Mouse (Mus musculus): Measurements from ENCODE around the gene Sh3bgrl3. TPM values are rescaled to one million over a fixed set of nuclear protein-coding genes. Genes with fewer than 3 reads are reported as not detected.
"Not testable (repeated sequence)": the region's sequence is repeated elsewhere in the genome, so short reads cannot be mapped to it uniquely, and the experiment has no call there.

Gene Sh3bgrl3
- polyA plus RNA-seq, 1 experiment from 2014 or later, result 470 TPM

GRCm38 (mm10) chr4:134155961-134156465, 27.4 kb upstream of the Sh3bgrl3 start:
- H3K27me3 ChIP-seq, result no peaks in the 10 kb centered on the region
- 0 out of 2 replicates have a peak, but pooled peaks cover 5% of the 10 kb centered on the region for H3K4me1 ChIP-seq
- peak overlapping the region; percentile 68; the same call in 1 of the 2 replicates for H3K27ac ChIP-seq (replicated peaks)
- no peak overlapping the region for H3K4me2 ChIP-seq (replicated peaks)
- WGBS, result 88% methylated on average over 10 of the region's 10 CpGs
- no peak overlapping the region for H3K4me3 ChIP-seq (replicated peaks)
- no peak overlapping the region for H3K9ac ChIP-seq
- peaks cover 34% of the 10 kb centered on the region for H3K36me3 ChIP-seq
- ATAC-seq (ENCODE audit: insufficient number of reproducible peaks, low FRiP score, low TSS enrichment, low read depth), result no peak
- H3K9me3 ChIP-seq (replicated peaks), result no peaks in the 10 kb centered on the region

- WGBS, result 87% methylated on average over 6 of the region's 6 CpGs
- H3K36me3 ChIP-seq, result peaks cover 37% of the 10 kb centered on the region
- H3K9ac ChIP-seq, result no peak overlapping the region
Measured at GRCm38 (mm10) chr4:134155531-134155930, 26.9 kb upstream of the Sh3bgrl3 start.

GRCm38 (mm10) chr4:134154354-134154753, 25.8 kb upstream of the Sh3bgrl3 start:
- H3K36me3 ChIP-seq, result peaks cover 37% of the 10 kb centered on the region
- no peak overlapping the region for H3K4me2 ChIP-seq (replicated peaks)
- H3K9ac ChIP-seq, result no peak overlapping the region
- 0 out of 2 replicates have a peak, but pooled peaks cover 5% of the 10 kb centered on the region for H3K4me1 ChIP-seq
- no peak overlapping the region for H3K4me3 ChIP-seq (replicated peaks)
- no peaks in the 10 kb centered on the region for H3K9me3 ChIP-seq (replicated peaks)
- 97% methylated on average over 3 of the region's 3 CpGs for WGBS
- no peak overlapping the region for H3K27ac ChIP-seq (replicated peaks)
- H3K27me3 ChIP-seq, result no peaks in the 10 kb centered on the region
- ATAC-seq (ENCODE audit: insufficient number of reproducible peaks, low FRiP score, low TSS enrichment, low read depth), result no peak

More at GRCm38 (mm10) chr4:134155531-134155930, 26.9 kb upstream of the Sh3bgrl3 start:
- no peaks in the 10 kb centered on the region for H3K27me3 ChIP-seq
- H3K4me1 ChIP-seq, result 0 out of 2 replicates have a peak, but pooled peaks cover 5% of the 10 kb centered on the region
- H3K9me3 ChIP-seq (replicated peaks), result no peaks in the 10 kb centered on the region
- H3K4me3 ChIP-seq (replicated peaks), result no peak overlapping the region
- no peak for ATAC-seq (ENCODE audit: insufficient number of reproducible peaks, low FRiP score, low TSS enrichment, low read depth)
- no peak overlapping the region for H3K27ac ChIP-seq (replicated peaks)
- no peak overlapping the region for H3K4me2 ChIP-seq (replicated peaks)

GRCm38 (mm10) chr4:134153656-134154055, 25.1 kb upstream of the Sh3bgrl3 start:
- no peaks in the 10 kb centered on the region for H3K9me3 ChIP-seq (replicated peaks)
- H3K27ac ChIP-seq (replicated peaks), result no peak overlapping the region
- H3K4me2 ChIP-seq (replicated peaks), result no peak overlapping the region
- WGBS, result 89% methylated on average over 3 of the region's 3 CpGs
- H3K27me3 ChIP-seq, result no peaks in the 10 kb centered on the region
- ATAC-seq (ENCODE audit: insufficient number of reproducible peaks, low FRiP score, low TSS enrichment, low read depth), result no peak
- no peak overlapping the region for H3K9ac ChIP-seq
- H3K36me3 ChIP-seq, result peaks cover 43% of the 10 kb centered on the region
- no peak overlapping the region for H3K4me3 ChIP-seq (replicated peaks)
- 0 out of 2 replicates have a peak, but pooled peaks cover 5% of the 10 kb centered on the region for H3K4me1 ChIP-seq

- Histone ChIP-seq H3K4me3 (replicated peaks) (no peak overlapping the region), H3K9ac (no peak overlapping the region), H3K27me3 (no peaks in the 10 kb centered on the region), H3K4me2 (replicated peaks) (no peak overlapping the region), H3K9me3 (replicated peaks) (no peaks in the 10 kb centered on the region), H3K4me1 (0 out of 2 replicates have a peak, but pooled peaks cover 5% of the 10 kb centered on the region), H3K27ac (replicated peaks) (no peak overlapping the region), H3K36me3 (peaks cover 59% of the 10 kb centered on the region)
- WGBS, result 85% methylated on average over 3 of the region's 3 CpGs
- no peak for ATAC-seq (ENCODE audit: insufficient number of reproducible peaks, low FRiP score, low TSS enrichment, low read depth)
Measured at GRCm38 (mm10) chr4:134152112-134152511, 23.5 kb upstream of the Sh3bgrl3 start.

GRCm38 (mm10) chr4:134149389-134149788, 20.8 kb upstream of the Sh3bgrl3 start:
- WGBS, result 91% methylated on average over 4 of the region's 4 CpGs
- no peak overlapping the region for H3K9ac ChIP-seq
- peaks cover 54% of the 10 kb centered on the region for H3K36me3 ChIP-seq

GRCm38 (mm10) chr4:134144297-134144696, 15.7 kb upstream of the Sh3bgrl3 start:
- H3K36me3 ChIP-seq, result peaks cover 32% of the 10 kb centered on the region
- not testable (repeated sequence) for H3K4me3 ChIP-seq (replicated peaks); H3K27ac ChIP-seq (replicated peaks); H3K4me1 ChIP-seq; H3K27me3 ChIP-seq; H3K9me3 ChIP-seq (replicated peaks); ATAC-seq (ENCODE audit: insufficient number of reproducible peaks, low FRiP score, low TSS enrichment, low read depth); H3K9ac ChIP-seq; H3K4me2 ChIP-seq (replicated peaks)
- WGBS, result 97% methylated on average over 5 of the region's 5 CpGs

More at GRCm38 (mm10) chr4:134149389-134149788, 20.8 kb upstream of the Sh3bgrl3 start:
- Histone ChIP-seq H3K27ac (replicated peaks) (no peak overlapping the region), H3K9me3 (replicated peaks) (no peaks in the 10 kb centered on the region), H3K4me1 (no peaks in the 10 kb centered on the region), H3K4me3 (replicated peaks) (no peak overlapping the region), H3K4me2 (replicated peaks) (no peak overlapping the region), H3K27me3 (no peaks in the 10 kb centered on the region)
- ATAC-seq (ENCODE audit: insufficient number of reproducible peaks, low FRiP score, low TSS enrichment, low read depth), result no peak

- no peak for ATAC-seq (ENCODE audit: insufficient number of reproducible peaks, low FRiP score, low TSS enrichment, low read depth)
- Histone ChIP-seq H3K27ac (replicated peaks) (no peak overlapping the region), H3K27me3 (no peaks in the 10 kb centered on the region), H3K9me3 (replicated peaks) (no peaks in the 10 kb centered on the region), H3K4me1 (peaks cover 7% of the 10 kb centered on the region), H3K36me3 (peaks cover 10% of the 10 kb centered on the region; the same call in 1 of the 2 replicates), H3K4me2 (replicated peaks) (no peak overlapping the region), H3K4me3 (replicated peaks) (no peak overlapping the region), H3K9ac (no peak overlapping the region)
- 75% methylated on average over 2 of the region's 2 CpGs for WGBS
Measured at GRCm38 (mm10) chr4:134138857-134139256, 10.3 kb upstream of the Sh3bgrl3 start.

GRCm38 (mm10) chr4:134136280-134136926, 7.8 kb upstream of the Sh3bgrl3 start:
- Histone ChIP-seq H3K27me3 (no peaks in the 10 kb centered on the region), H3K4me2 (replicated peaks) (no peak overlapping the region), H3K9me3 (replicated peaks) (no peaks in the 10 kb centered on the region), H3K27ac (replicated peaks) (peak overlapping the region; percentile 39; the same call in 1 of the 2 replicates), H3K9ac (no peak overlapping the region), H3K36me3 (peaks cover 13% of the 10 kb centered on the region), H3K4me1 (peaks cover 7% of the 10 kb centered on the region), H3K4me3 (replicated peaks) (no peak overlapping the region)
- ATAC-seq (ENCODE audit: insufficient number of reproducible peaks, low FRiP score, low TSS enrichment, low read depth), result no peak
- WGBS, result 20% methylated on average over 3 of the region's 3 CpGs

GRCm38 (mm10) chr4:134132519-134133095, 4.0 kb upstream of the Sh3bgrl3 start:
- no peak overlapping the region for H3K27ac ChIP-seq (replicated peaks)
- no peak for ATAC-seq (ENCODE audit: insufficient number of reproducible peaks, low FRiP score, low TSS enrichment, low read depth)
- no peaks in the 10 kb centered on the region for H3K9me3 ChIP-seq (replicated peaks)
- peaks cover 14% of the 10 kb centered on the region for H3K36me3 ChIP-seq
- H3K4me3 ChIP-seq (replicated peaks), result no peak overlapping the region
- 72% methylated on average over 8 of the region's 8 CpGs for WGBS
- H3K4me2 ChIP-seq (replicated peaks), result no peak overlapping the region
- no peaks in the 10 kb centered on the region for H3K27me3 ChIP-seq
- peaks cover 25% of the 10 kb centered on the region for H3K4me1 ChIP-seq
- H3K9ac ChIP-seq, result no peak overlapping the region

GRCm38 (mm10) chr4:134132117-134132516, 3.5 kb upstream of the Sh3bgrl3 start:
- WGBS, result 75% methylated on average over 3 of the region's 3 CpGs
- peaks cover 14% of the 10 kb centered on the region for H3K36me3 ChIP-seq
- H3K27me3 ChIP-seq, result no peaks in the 10 kb centered on the region
- peaks cover 30% of the 10 kb centered on the region for H3K4me1 ChIP-seq
- no peak overlapping the region for H3K9ac ChIP-seq
- no peak overlapping the region for H3K27ac ChIP-seq (replicated peaks)
- H3K4me2 ChIP-seq (replicated peaks), result no peak overlapping the region
- H3K4me3 ChIP-seq (replicated peaks), result no peak overlapping the region
- H3K9me3 ChIP-seq (replicated peaks), result no peaks in the 10 kb centered on the region
- ATAC-seq (ENCODE audit: insufficient number of reproducible peaks, low FRiP score, low TSS enrichment, low read depth), result no peak
